Mouse (Mus musculus) urinary bladder, postnatal 10 days (tissue): ENCODE measurements at regions not wholly inside any gene's neighbourhood (a gene's known extent, or its start where the extent isn't known, plus 50 kb on each side); places are given as distances from the start of the nearest gene placed in this dataset.

ENCODE experiments used
- DNase-seq: peaks from one replicate; pipeline ENCODE4 v3.0.0; 2022; ENCODE audit warnings: low spot score

DNA sequence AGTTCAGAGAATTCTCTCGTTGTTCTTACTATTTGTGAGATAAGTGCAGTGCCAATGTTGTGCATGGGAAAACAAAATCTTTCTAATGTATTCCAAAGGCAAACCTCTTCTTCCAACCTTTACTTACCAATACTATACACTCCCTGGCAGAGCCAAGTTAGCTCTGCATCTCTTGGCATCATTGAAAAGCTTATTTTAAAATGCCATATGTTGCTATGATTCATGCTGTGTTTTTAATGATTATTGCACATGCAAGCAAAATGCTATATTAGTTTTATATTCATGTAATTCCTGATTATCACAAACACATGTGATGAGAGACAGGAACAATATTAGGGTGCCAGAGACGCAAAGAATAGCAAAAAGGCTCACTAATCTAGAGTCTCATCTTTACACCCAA is 64.3 kb upstream of the Pard3b start:
- DNase-seq, result no peak

DNA sequence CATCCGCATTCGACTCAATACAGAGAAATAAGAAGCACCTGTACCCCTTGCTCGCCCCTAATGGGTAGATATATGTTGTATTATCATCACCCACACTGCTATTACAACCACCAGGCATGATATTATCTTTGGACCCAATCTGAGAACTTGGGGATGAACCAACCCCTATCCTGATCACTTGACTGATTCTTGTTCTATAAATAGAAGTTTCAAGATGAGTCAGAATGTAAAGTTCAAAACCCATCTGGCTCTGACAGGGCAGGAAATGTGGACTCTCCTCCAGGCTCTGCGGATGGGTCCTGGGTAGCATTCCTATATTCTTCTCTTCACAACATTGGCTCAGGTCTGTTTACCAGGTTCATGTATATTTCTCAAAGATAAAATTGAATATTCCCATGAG is 61.9 kb upstream of the Pard3b start:
- no peak for DNase-seq

DNA sequence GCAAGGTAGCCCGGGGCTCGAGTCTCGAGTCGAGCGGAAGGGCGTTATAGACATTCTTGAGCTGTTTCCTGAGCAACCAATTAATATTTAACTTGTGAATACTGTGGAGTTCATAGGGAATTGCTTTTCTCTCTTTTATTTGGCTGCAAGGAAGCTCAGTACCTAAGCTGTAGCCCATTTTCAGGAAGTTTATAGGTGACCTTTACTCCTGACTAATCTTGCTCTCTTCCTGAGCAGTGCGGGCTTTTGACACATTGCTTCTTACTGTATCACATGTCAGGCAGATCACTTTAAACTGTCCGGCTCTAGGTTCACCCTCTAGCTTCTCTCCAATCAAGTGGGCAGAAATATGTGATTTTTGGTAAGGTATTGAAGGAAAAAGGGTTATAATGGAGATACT is 51.4 kb upstream of the Pard3b start:
- no peak for DNase-seq
